Mouse (Mus musculus): ENCODE measurements around the gene Slfn14. TPM values are rescaled to one million over a fixed set of nuclear protein-coding genes. Genes with fewer than 3 reads are reported as not detected.

Slfn14 gene
- total and polyA plus RNA-seq, 2 experiments, result not detected

DNA sequence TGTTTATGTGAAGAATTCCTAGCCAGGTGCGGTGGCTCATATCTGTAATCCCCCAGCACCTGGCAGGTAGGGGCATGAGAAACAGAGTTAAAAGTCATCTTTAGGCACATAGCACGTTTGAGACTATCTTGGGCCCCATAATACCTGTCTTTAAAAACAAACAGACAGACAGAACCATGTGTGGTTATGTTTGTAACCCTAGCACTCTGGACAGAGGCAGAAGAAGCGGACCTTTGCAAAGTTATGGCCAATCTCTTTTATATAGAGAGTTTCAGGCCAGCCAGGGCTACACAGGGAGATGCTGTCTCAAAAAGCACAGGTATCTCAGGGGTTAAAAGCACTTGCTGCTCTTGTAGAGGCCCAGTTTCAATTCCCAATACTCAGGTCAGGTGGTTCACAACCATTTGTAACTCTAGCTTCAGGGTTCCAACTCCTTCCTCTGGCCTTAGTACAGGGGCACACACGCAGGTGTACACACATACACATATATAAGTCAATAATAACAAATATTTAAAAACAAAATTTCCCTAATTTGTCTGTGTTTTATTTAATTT, 20.3 kb upstream of the Slfn14 start:
- H3K4me1 ChIP-seq (ENCODE audit: control insufficient read depth, insufficient read depth, low read length), result no peaks in the 10 kb centered on the region; the same call in 1 of the 2 replicates
- no peak for DNase-seq (ENCODE audit: extremely low read depth, low read depth, low spot score)
- H3K79me2 ChIP-seq (ENCODE audit: control insufficient read depth, insufficient read depth, low read length), result peaks cover 24% of the 10 kb centered on the region; the same call in 1 of the 2 replicates
- H3K36me3 ChIP-seq (ENCODE audit: control insufficient read depth, insufficient read depth, low read length), result peaks cover 9% of the 10 kb centered on the region
- H3K9ac ChIP-seq (ENCODE audit: low read depth, low read length), result no peak overlapping the region
- no peak overlapping the region for H3K4me3 ChIP-seq (ENCODE audit: insufficient read depth, low read depth, low read length)
- WGBS, result 83% methylated on average over 4 of the region's 4 CpGs
- TF ChIP-seq CTCF (IDR thresholded peaks at IDR 0.05; ENCODE audit: low read depth, low read length), result no peak
- TF ChIP-seq POLR2A (IDR thresholded peaks at IDR 0.05; ENCODE audit: extremely low read depth, insufficient read depth, low read length), result no peak
- H3K27me3 ChIP-seq (ENCODE audit: control insufficient read depth, insufficient read depth, low read length), result no peaks in the 10 kb centered on the region
- no peak overlapping the region for H3K27ac ChIP-seq (replicated peaks; ENCODE audit: insufficient read depth, low read depth, low read length)

GRCm38 (mm10) chr11:83304485-83304884, 18.0 kb upstream of the Slfn14 start:
- Histone ChIP-seq H3K27ac (replicated peaks; ENCODE audit: insufficient read depth, low read depth, low read length) (no peak overlapping the region), H3K36me3 (ENCODE audit: control insufficient read depth, insufficient read depth, low read length) (peaks cover 5% of the 10 kb centered on the region), H3K4me1 (ENCODE audit: control insufficient read depth, insufficient read depth, low read length) (peaks cover 2% of the 10 kb centered on the region), H3K79me2 (ENCODE audit: control insufficient read depth, insufficient read depth, low read length) (peaks cover 24% of the 10 kb centered on the region; the same call in 1 of the 2 replicates), H3K27me3 (ENCODE audit: control insufficient read depth, insufficient read depth, low read length) (no peaks in the 10 kb centered on the region), H3K4me3 (ENCODE audit: insufficient read depth, low read depth, low read length) (no peak overlapping the region), H3K9ac (ENCODE audit: low read depth, low read length) (no peak overlapping the region)
- TF ChIP-seq POLR2A (IDR thresholded peaks at IDR 0.05; ENCODE audit: extremely low read depth, insufficient read depth, low read length) (no peak), CTCF (IDR thresholded peaks at IDR 0.05; ENCODE audit: low read depth, low read length) (no peak)
- WGBS, result 90% methylated on average over 2 of the region's 2 CpGs
- DNase-seq (ENCODE audit: extremely low read depth, low read depth, low spot score), result no peak

- Histone ChIP-seq H3K27ac (replicated peaks; ENCODE audit: insufficient read depth, low read depth, low read length) (no peak overlapping the region), H3K79me2 (ENCODE audit: control insufficient read depth, insufficient read depth, low read length) (peaks cover 24% of the 10 kb centered on the region; the same call in 1 of the 2 replicates), H3K36me3 (ENCODE audit: control insufficient read depth, insufficient read depth, low read length) (peaks cover 5% of the 10 kb centered on the region), H3K4me3 (ENCODE audit: insufficient read depth, low read depth, low read length) (no peak overlapping the region), H3K4me1 (ENCODE audit: control insufficient read depth, insufficient read depth, low read length) (peaks cover 2% of the 10 kb centered on the region), H3K27me3 (ENCODE audit: control insufficient read depth, insufficient read depth, low read length) (no peaks in the 10 kb centered on the region), H3K9ac (ENCODE audit: low read depth, low read length) (no peak overlapping the region)
- WGBS, result 70% methylated on average over 5 of the region's 5 CpGs
- no peak for TF ChIP-seq CTCF (IDR thresholded peaks at IDR 0.05; ENCODE audit: low read depth, low read length)
- TF ChIP-seq POLR2A (IDR thresholded peaks at IDR 0.05; ENCODE audit: extremely low read depth, insufficient read depth, low read length), result no peak
- no peak for DNase-seq (ENCODE audit: extremely low read depth, low read depth, low spot score)
These were observed 17.2 kb upstream of the Slfn14 start for GRCm38 (mm10) chr11:83303751-83304150.

DNA sequence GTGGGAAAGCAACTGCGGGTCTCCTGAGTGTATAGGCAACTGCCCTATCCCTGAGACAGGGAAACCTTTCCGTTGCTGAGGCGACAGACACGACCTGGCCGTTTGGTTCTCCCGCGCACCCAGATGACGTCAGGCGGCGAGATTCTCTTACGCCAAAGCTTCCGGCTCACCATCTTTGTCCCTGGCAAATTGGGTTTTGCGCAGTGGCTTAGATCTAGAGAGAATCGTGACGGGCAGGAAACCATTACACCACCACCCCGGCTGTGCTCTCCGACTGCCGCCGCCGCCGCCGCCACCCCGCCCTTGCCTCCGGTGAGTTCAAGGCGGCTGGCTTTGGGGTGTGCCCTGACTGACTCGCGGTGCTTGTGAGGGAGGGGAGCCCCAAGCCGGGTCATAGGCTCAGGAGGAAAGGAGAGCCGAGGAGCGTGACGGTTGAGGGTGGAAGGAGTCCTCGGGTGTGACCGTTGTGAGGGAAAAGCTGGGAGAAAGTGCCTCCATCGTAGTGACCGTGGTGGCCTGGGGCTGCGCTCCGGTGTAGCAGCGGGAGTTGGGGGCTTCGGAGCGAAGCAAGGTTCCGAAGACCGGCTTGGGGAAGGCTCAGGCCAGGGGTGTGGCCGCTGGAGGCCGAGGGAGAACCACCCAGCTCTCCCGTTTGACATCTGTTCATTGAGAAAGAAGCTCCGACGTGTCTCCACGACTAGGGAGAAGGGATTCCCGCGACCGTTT, 16.2 kb upstream of the Slfn14 start, which contains the start of gene Pex12:
Pex12 (minus strand) TSS at position 61 of the 726 bp plus-strand sequence.
- Histone ChIP-seq H3K27me3 (ENCODE audit: control insufficient read depth, insufficient read depth, low read length) (no peaks in the 10 kb centered on the region), H3K79me2 (ENCODE audit: control insufficient read depth, insufficient read depth, low read length) (peaks cover 20% of the 10 kb centered on the region; the same call in 1 of the 2 replicates), H3K9ac (ENCODE audit: low read depth, low read length) (peak within 1 kb of the TSS; percentile 96), H3K4me1 (ENCODE audit: control insufficient read depth, insufficient read depth, low read length) (peaks cover 4% of the 10 kb centered on the region), H3K36me3 (ENCODE audit: control insufficient read depth, insufficient read depth, low read length) (no peaks in the 10 kb centered on the region), H3K4me3 (ENCODE audit: insufficient read depth, low read depth, low read length) (peak within 1 kb of the TSS; percentile 89), H3K27ac (replicated peaks; ENCODE audit: insufficient read depth, low read depth, low read length) (peak within 1 kb of the TSS; percentile 62)
- peak; percentile 88 for DNase-seq (ENCODE audit: extremely low read depth, low read depth, low spot score)
- under 1% methylated on average over 51 of the region's 51 CpGs for WGBS
- TF ChIP-seq CTCF (IDR thresholded peaks at IDR 0.05; ENCODE audit: low read depth, low read length), result no peak
- 0 out of 2 replicates have a peak, but pooled peaks have one; percentile 17 for TF ChIP-seq POLR2A (IDR thresholded peaks at IDR 0.05; ENCODE audit: extremely low read depth, insufficient read depth, low read length)

DNA sequence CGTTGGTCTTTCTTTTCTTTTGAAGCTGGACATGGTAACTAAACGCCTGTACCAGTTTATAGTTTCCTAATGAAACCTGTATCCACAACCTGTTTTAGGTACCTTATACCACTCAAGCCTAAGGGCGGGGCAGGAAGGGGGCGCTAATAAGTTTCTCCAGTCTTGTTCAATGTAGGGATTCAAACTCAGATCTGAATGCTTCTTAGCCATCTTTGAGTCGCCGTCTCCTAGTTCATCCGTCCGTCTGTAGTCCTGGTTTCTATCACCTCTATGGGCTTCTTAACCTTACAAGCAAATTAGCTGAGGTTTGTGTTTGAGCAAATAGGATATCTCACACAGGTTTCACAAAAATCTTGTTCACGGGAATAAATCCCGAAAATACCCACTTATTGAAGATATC, 15.6 kb upstream of the Slfn14 start:
- peak overlapping the region; percentile 25 for H3K9ac ChIP-seq (ENCODE audit: low read depth, low read length)
- 5% methylated on average over 10 of the region's 10 CpGs for WGBS
- peaks cover 20% of the 10 kb centered on the region; the same call in 1 of the 2 replicates for H3K79me2 ChIP-seq (ENCODE audit: control insufficient read depth, insufficient read depth, low read length)
- peaks cover 4% of the 10 kb centered on the region for H3K4me1 ChIP-seq (ENCODE audit: control insufficient read depth, insufficient read depth, low read length)
- TF ChIP-seq POLR2A (IDR thresholded peaks at IDR 0.05; ENCODE audit: extremely low read depth, insufficient read depth, low read length) (no peak), CTCF (IDR thresholded peaks at IDR 0.05; ENCODE audit: low read depth, low read length) (no peak)
- no peaks in the 10 kb centered on the region for H3K27me3 ChIP-seq (ENCODE audit: control insufficient read depth, insufficient read depth, low read length)
- DNase-seq (ENCODE audit: extremely low read depth, low read depth, low spot score), result no peak
- no peak overlapping the region for H3K27ac ChIP-seq (replicated peaks; ENCODE audit: insufficient read depth, low read depth, low read length)
- peaks cover 2% of the 10 kb centered on the region; the same call in 1 of the 2 replicates for H3K36me3 ChIP-seq (ENCODE audit: control insufficient read depth, insufficient read depth, low read length)
- H3K4me3 ChIP-seq (ENCODE audit: insufficient read depth, low read depth, low read length), result peak overlapping the region; percentile 89

Data from liver, adult 2 months (tissue).